Mouse (Mus musculus) urinary bladder, postnatal 25 days (tissue): Measurements from ENCODE around the gene Txndc5.
A peak's percentile ranks its signal among the peaks of the same experiment; 100 is the strongest.

Experiments used
- DNase-seq: peaks from one replicate; pipeline ENCODE4 v3.0.0; 2022; ENCODE audit warnings: low spot score

Txndc5 gene

GRCm38 (mm10) chr13:38528687-38529294, at the start of gene Txndc5:
Gene Txndc5 (minus strand): TSS chr13:38528824.
- no peak for DNase-seq

- no peak for DNase-seq
These were observed 46.0 kb upstream of the Txndc5 start for GRCm38 (mm10) chr13:38574668-38575067.

GRCm38 (mm10) chr13:38573281-38573680, 44.7 kb upstream of the Txndc5 start:
- no peak for DNase-seq

GRCm38 (mm10) chr13:38565245-38565644, 36.6 kb upstream of the Txndc5 start:
- no peak for DNase-seq

GRCm38 (mm10) chr13:38554611-38555010, 26.0 kb upstream of the Txndc5 start:
- no peak for DNase-seq

- no peak for DNase-seq
These were observed 25.6 kb upstream of the Txndc5 start for GRCm38 (mm10) chr13:38554210-38554609.

- no peak for DNase-seq
These were observed 20.1 kb upstream of the Txndc5 start for GRCm38 (mm10) chr13:38548681-38549080.

GRCm38 (mm10) chr13:38547717-38548116, 19.1 kb upstream of the Txndc5 start:
- no peak for DNase-seq

- no peak for DNase-seq
These were observed 18.1 kb upstream of the Txndc5 start for GRCm38 (mm10) chr13:38546754-38547153.

GRCm38 (mm10) chr13:38545460-38545859, 16.8 kb upstream of the Txndc5 start:
- DNase-seq: no peak

- DNase-seq: no peak
These were observed 16.3 kb upstream of the Txndc5 start for GRCm38 (mm10) chr13:38544769-38545445.

GRCm38 (mm10) chr13:38543455-38544125, 15.0 kb upstream of the Txndc5 start:
- DNase-seq: no peak

GRCm38 (mm10) chr13:38539192-38539900, 10.7 kb upstream of the Txndc5 start:
- no peak for DNase-seq

- no peak for DNase-seq
These were observed 8.9 kb upstream of the Txndc5 start for GRCm38 (mm10) chr13:38537521-38537920.

GRCm38 (mm10) chr13:38534731-38535130, 6.1 kb upstream of the Txndc5 start:
- DNase-seq: no peak

- no peak for DNase-seq
These were observed 5.4 kb upstream of the Txndc5 start for GRCm38 (mm10) chr13:38534016-38534415.

- DNase-seq: no peak
These were observed 4.8 kb upstream of the Txndc5 start for GRCm38 (mm10) chr13:38533461-38533860.

- DNase-seq: no peak
These were observed 2.9 kb upstream of the Txndc5 start for GRCm38 (mm10) chr13:38531498-38531897.

- DNase-seq: no peak
These were observed 952 bp upstream of the Txndc5 start for GRCm38 (mm10) chr13:38529576-38529975.

- peak; percentile 92 for DNase-seq
These were observed 600 bp downstream of the Txndc5 start for GRCm38 (mm10) chr13:38527797-38528650.

GRCm38 (mm10) chr13:38527041-38527796, 1.4 kb downstream of the Txndc5 start:
- DNase-seq: no peak
